Mouse (Mus musculus) adrenal gland, postnatal 0 days (tissue): Measurements from ENCODE around the gene Dda1. TPM values are rescaled to one million over a fixed set of nuclear protein-coding genes. Genes with fewer than 3 reads are reported as not detected.

Experiments
- polyA plus RNA-seq: library from polyadenylated mRNA; unstranded; fragments of >200 nt; fragmentation: Nextera tagmentation; extraction: Ambion mirVana; gene quantifications from 2 replicates; pipeline ENCODE4 v1.2.1, GENCODE M21; 2015

Dda1 gene
- polyA plus RNA-seq, result 75.4 and 78.6 TPM in 2 replicates

DNA sequence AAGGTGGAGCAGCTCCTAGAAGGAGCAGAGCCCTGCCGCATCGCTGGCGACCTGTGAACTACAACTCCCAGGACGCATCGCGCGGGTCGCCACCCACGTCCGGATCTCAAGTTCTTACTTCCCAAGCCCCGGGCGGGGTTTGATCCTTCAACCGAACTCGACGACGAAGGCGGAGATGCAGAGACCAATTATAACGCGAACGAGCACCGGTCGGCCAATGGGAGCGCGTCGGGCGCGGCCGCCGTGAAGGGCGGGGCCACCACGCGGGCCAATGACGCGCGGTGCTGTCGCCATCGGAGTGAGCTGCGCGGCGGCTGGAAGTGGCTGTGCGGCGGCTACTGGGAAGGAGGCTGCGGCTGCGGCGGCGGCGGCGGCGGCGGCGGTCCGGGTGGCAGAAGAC, at the start of gene Dda1:
Gene Dda1 (plus strand): TSS at position 284 of the 400 bp plus-strand sequence.

GRCm38 (mm10) chr8:71463188-71464033, 5.6 kb upstream of the Dda1 start, which contains the start of gene Abhd8:
Gene Abhd8, minus strand, starts transcription at chr8:71463655.

GRCm38 (mm10) chr8:71464513-71465500, 4.2 kb upstream of the Dda1 start, which contains the start of gene Mrpl34:
Gene Mrpl34, plus strand, starts transcription at chr8:71464959.

DNA sequence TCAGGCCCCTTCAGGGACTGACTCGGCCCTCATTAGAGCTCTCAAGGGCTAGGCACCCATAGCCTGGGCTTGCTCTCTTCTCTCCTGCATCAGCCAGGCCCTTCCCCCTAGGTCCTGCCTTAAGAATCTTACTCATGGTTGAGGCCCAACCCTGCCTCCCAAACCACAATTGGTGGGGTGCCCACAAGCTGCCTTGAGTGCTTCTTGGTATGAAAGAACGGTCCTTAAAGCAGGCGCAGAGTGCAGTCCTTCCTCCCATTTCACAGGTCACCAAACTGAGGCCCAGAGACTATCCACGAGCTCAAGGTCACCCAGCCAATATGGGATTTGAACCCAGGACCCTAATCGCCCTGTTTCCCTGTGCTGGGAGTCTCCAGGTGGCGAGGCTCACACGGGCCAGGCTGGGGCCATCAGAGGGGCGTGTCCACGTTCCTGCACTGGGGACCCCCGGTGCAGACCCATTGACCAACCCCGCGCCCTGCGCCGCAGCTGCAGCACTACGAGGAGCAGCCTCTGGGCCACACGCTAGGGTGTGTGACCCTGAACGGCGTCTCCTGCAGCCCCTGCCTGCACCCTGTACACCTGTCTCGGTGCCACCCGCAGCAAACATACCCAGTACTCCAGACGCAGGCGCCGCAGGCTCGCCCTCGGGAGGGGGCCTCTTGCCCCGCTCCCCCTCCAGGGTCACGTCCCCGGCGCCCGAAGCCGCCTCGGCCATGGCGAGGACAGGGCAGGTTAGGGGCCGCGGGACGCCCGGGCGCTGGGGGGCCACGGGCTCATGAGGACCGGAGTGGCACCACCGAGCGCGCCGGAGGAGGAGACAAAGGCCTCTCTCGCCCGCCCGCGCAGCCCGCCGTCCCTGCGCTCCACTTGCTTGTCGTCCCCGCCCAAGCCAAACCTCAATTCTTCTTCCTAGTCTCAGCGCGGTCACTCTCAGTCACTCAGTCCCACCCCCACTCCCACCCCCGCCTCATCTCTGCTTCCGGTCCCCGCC, 16.4 kb downstream of the Dda1 start, which contains the start of gene Ano8:
Gene Ano8 (minus strand): TSS at position 822 of the 994 bp plus-strand sequence.

DNA sequence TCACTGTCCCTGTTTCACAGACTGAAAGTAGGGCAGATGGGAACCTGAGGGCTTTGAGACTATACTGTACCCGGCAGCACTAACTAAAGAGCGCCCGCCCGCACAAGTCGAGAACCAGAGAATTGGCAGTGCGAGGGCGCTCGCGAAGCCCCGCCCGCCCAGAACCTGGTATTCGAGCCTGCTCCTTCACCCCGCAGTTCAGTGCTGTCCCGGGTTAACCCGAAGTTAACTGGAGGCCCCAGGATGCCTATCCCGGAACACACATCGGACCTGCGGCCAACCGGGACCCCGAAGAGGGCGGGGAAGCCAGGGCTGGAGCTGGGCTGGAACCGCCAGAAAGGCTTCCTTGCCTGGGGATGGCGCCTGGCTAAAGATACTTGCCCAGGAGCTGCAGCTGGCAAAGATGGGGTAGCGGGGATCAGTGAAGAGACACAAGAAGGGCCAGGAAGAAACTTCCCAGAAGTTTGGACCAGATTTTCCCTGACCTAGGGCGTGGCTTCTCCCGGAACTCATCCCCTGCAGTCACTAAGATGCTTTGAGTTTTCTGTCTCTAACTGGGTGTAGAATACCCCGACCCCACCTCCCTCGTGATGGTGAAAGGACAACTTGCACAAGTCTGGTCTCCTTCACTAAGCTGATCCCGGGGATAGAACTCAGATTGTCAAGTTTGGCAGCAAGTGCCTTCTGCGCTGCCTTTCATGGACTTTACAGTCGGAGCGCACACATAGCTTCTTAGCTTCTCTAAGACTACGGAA, 18.9 kb downstream of the Dda1 start, which contains the start of gene Gtpbp3:
Gene Gtpbp3 (plus strand): TSS at position 413 of the 755 bp plus-strand sequence.

GRCm38 (mm10) chr8:71511644-71512043, 42.6 kb downstream of the Dda1 start, which contains the start of gene Plvap:
Gene Plvap, minus strand, starts transcription at chr8:71511752.

DNA sequence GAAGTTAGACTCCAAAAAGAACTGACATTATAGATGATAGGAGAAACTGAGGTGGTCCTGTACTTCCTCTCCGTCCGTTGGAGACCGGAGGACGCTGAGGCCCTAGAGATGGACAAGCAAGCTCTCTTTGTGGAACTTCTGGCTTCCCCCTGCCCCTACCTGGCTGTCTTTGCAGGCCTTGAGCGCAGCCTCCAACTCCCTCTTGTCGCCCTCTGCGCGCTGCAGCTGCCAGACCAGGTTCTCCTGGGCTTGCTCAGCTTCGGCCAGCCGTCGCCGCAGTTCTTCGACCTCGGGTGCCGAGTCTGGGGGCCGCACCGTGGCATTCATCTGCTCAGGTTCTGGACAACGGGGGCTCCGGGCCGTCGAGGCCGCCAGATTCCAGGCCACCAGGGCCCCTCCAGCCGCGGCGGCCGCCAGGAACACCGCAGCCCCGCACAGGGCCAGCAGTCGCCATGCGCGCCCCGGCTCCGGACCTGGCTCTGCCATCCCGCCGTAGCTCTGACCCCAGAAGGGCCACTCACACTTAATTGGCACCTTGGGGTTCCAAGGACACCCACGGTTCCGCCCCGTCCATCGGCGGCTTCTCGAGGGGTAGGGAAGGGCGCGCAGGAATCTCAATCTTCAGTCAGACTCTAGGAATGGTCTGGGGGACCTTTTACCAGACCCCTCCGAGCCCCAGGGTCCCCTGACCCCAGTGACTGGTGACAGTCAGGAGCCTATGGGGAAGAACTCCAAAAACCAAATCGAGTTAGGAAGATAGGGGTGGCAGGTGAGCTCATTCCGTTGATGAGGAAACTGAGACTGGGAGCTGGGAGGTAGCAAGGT, 56.4 kb downstream of the Dda1 start, which contains the start of gene Ccdc194:
Gene Ccdc194 (minus strand): TSS at position 486 of the 825 bp plus-strand sequence.

Other genes with a start within 250 kb of the Dda1 start
- gene Myo9b, start 196.5 kb upstream of the Dda1 start, polyA plus RNA-seq, result 6.9 and 8.4 TPM in 2 replicates
- gene Haus8, start 196.3 kb upstream of the Dda1 start, polyA plus RNA-seq, result 16.6 and 24.7 TPM in 2 replicates
- 227 and 256 TPM in 2 replicates for gene Use1, start 102.4 kb upstream of the Dda1 start, polyA plus RNA-seq
- 6.7 and 12.3 TPM in 2 replicates for gene Ocel1, start 97.9 kb upstream of the Dda1 start, polyA plus RNA-seq
- 51.9 and 63.0 TPM in 2 replicates for gene Nr2f6, start 87.2 kb upstream of the Dda1 start, polyA plus RNA-seq
- 6.3 and 13.0 TPM in 2 replicates for gene Ushbp1, start 73.4 kb upstream of the Dda1 start, polyA plus RNA-seq
- gene Babam1, start 72.3 kb upstream of the Dda1 start, polyA plus RNA-seq, result 78.6 and 106 TPM in 2 replicates
- 5.0 and 7.8 TPM in 2 replicates for gene Ankle1, start 63.2 kb upstream of the Dda1 start, polyA plus RNA-seq
- 65.5 and 72.8 TPM in 2 replicates for gene Abhd8, start 5.5 kb upstream of the Dda1 start, polyA plus RNA-seq
- 169 and 185 TPM in 2 replicates for gene Mrpl34, start 4.2 kb upstream of the Dda1 start, polyA plus RNA-seq
- gene Ano8, start 16.8 kb downstream of the Dda1 start, polyA plus RNA-seq, result 3.3 and 4.4 TPM in 2 replicates
- 9.8 and 11.8 TPM in 2 replicates for gene Gtpbp3, start 18.9 kb downstream of the Dda1 start, polyA plus RNA-seq
- gene Plvap, start 42.6 kb downstream of the Dda1 start, polyA plus RNA-seq, result 65.2 and 131 TPM in 2 replicates
- gene Ccdc194, start 56.5 kb downstream of the Dda1 start, polyA plus RNA-seq, result not detected in 2 replicates
- gene Bst2, start 68.3 kb downstream of the Dda1 start, polyA plus RNA-seq, result 85.3 and 125 TPM in 2 replicates
- gene Mvb12a, start 73.7 kb downstream of the Dda1 start, polyA plus RNA-seq, result 141 TPM in 2 replicates
- gene Tmem221, start 89.7 kb downstream of the Dda1 start, polyA plus RNA-seq, result 7.8 and 15.0 TPM in 2 replicates
- 0.24 and 0.70 TPM in 2 replicates for gene Nxnl1, start 97.4 kb downstream of the Dda1 start, polyA plus RNA-seq
- gene Slc27a1, start 99.7 kb downstream of the Dda1 start, polyA plus RNA-seq, result 38.9 and 85.2 TPM in 2 replicates
- 274 and 329 TPM in 2 replicates for gene Pgls, start 123.0 kb downstream of the Dda1 start, polyA plus RNA-seq
- gene Fam129c, start 128.4 kb downstream of the Dda1 start, polyA plus RNA-seq, result 0.90 and 1.8 TPM in 2 replicates
- 53.2 and 58.1 TPM in 2 replicates for gene Colgalt1, start 141.8 kb downstream of the Dda1 start, polyA plus RNA-seq
- gene Unc13a, start 202.6 kb downstream of the Dda1 start, polyA plus RNA-seq, result 2.3 and 2.9 TPM in 2 replicates
- 2.7 and 6.0 TPM in 2 replicates for gene Jak3, start 207.1 kb downstream of the Dda1 start, polyA plus RNA-seq
- 0.65 and 2.0 TPM in 2 replicates for gene Insl3, start 220.0 kb downstream of the Dda1 start, polyA plus RNA-seq
- 2.2 and 4.1 TPM in 2 replicates for gene B3gnt3, start 232.6 kb downstream of the Dda1 start, polyA plus RNA-seq